Mouse (Mus musculus): ENCODE data around the gene Ngly1.

Gene Ngly1

GRCm38 (mm10) chr14:16255745-16256144 is 6.7 kb downstream of the Ngly1 start:
- in situ Hi-C loops (cut with MboI, MseI), result loop anchor here (25.0 kb wide), 1 partner anchor 2007 kb away; the partner anchor contains the start of genes Nkiras1 and Rpl15

GRCm38 (mm10) chr14:16256209-16256608 is 7.1 kb downstream of the Ngly1 start:
- in situ Hi-C loops (cut with MboI, MseI), result loop anchor here (25.0 kb wide), 1 partner anchor 2006 kb away; the partner anchor contains the start of genes Nkiras1 and Rpl15

- in situ Hi-C loops (cut with MboI, MseI), result loop anchor here (25.0 kb wide), 1 partner anchor 2002 kb away; the partner anchor contains the start of genes Nkiras1 and Rpl15
These were observed 11.5 kb downstream of the Ngly1 start for GRCm38 (mm10) chr14:16260541-16260940.

GRCm38 (mm10) chr14:16261869-16262268 is 12.8 kb downstream of the Ngly1 start:
- in situ Hi-C loops (cut with MboI, MseI), result loop anchor here (25.0 kb wide), 1 partner anchor 2000 kb away; the partner anchor contains the start of genes Nkiras1 and Rpl15

- in situ Hi-C loops (cut with MboI, MseI), result loop anchor here (25.0 kb wide), 1 partner anchor 1995 kb away; the partner anchor contains the start of genes Nkiras1 and Rpl15
These were observed 17.9 kb downstream of the Ngly1 start for GRCm38 (mm10) chr14:16267028-16267427.

GRCm38 (mm10) chr14:16269776-16270175 is 20.7 kb downstream of the Ngly1 start:
- in situ Hi-C loops (cut with MboI, MseI), result loop anchor here (25.0 kb wide), 1 partner anchor 1993 kb away; the partner anchor contains the start of genes Nkiras1 and Rpl15

- in situ Hi-C loops (cut with MboI, MseI), result loop anchor here (25.0 kb wide), 1 partner anchor 1989 kb away; the partner anchor contains the start of genes Nkiras1 and Rpl15
These were observed 24.6 kb downstream of the Ngly1 start for GRCm38 (mm10) chr14:16273677-16274076.

GRCm38 (mm10) chr14:16279196-16279595 is 30.1 kb downstream of the Ngly1 start:
- in situ Hi-C loops (cut with MboI, MseI), result no loop called here

GRCm38 (mm10) chr14:16283966-16284365 is 34.9 kb downstream of the Ngly1 start:
- in situ Hi-C loops (cut with MboI, MseI), result no loop called here

GRCm38 (mm10) chr14:16292371-16292770 is 43.3 kb downstream of the Ngly1 start:
- in situ Hi-C loops (cut with MboI, MseI), result no loop called here

GRCm38 (mm10) chr14:16293015-16293414 is 43.9 kb downstream of the Ngly1 start:
- in situ Hi-C loops (cut with MboI, MseI), result no loop called here

- in situ Hi-C loops (cut with MboI, MseI), result no loop called here
These were observed 44.8 kb downstream of the Ngly1 start for GRCm38 (mm10) chr14:16293921-16294320.

- in situ Hi-C loops (cut with MboI, MseI), result no loop called here
These were observed 47.9 kb downstream of the Ngly1 start for GRCm38 (mm10) chr14:16296816-16297468.

- in situ Hi-C loops (cut with MboI, MseI), result loop anchor here (25.0 kb wide), 1 partner anchor 486 kb away; no protein-coding TSS in a partner anchor
These were observed 52.7 kb downstream of the Ngly1 start for GRCm38 (mm10) chr14:16301735-16302134.

GRCm38 (mm10) chr14:16302688-16303087 is 53.6 kb downstream of the Ngly1 start:
- in situ Hi-C loops (cut with MboI, MseI), result loop anchor here (25.0 kb wide), 1 partner anchor 485 kb away; no protein-coding TSS in a partner anchor

GRCm38 (mm10) chr14:16310791-16311190 is 61.7 kb downstream of the Ngly1 start:
- in situ Hi-C loops (cut with MboI, MseI), result loop anchor here (25.0 kb wide), 1 partner anchor 477 kb away; no protein-coding TSS in a partner anchor

GRCm38 (mm10) chr14:16312599-16312998 is 63.5 kb downstream of the Ngly1 start:
- in situ Hi-C loops (cut with MboI, MseI), result loop anchor here (25.0 kb wide), 1 partner anchor 475 kb away; no protein-coding TSS in a partner anchor

GRCm38 (mm10) chr14:16313073-16313472 is 64.0 kb downstream of the Ngly1 start:
- in situ Hi-C loops (cut with MboI, MseI), result loop anchor here (25.0 kb wide), 1 partner anchor 474 kb away; no protein-coding TSS in a partner anchor

- in situ Hi-C loops (cut with MboI, MseI), result loop anchor here (25.0 kb wide), 1 partner anchor 473 kb away; no protein-coding TSS in a partner anchor
These were observed 64.9 kb downstream of the Ngly1 start for GRCm38 (mm10) chr14:16313936-16314521.

GRCm38 (mm10) chr14:16314842-16315241 is 65.8 kb downstream of the Ngly1 start:
- in situ Hi-C loops (cut with MboI, MseI), result loop anchor here (25.0 kb wide), 1 partner anchor 472 kb away; no protein-coding TSS in a partner anchor

- in situ Hi-C loops (cut with MboI, MseI), result loop anchor here (25.0 kb wide), 1 partner anchor 471 kb away; no protein-coding TSS in a partner anchor
These were observed 67.6 kb downstream of the Ngly1 start for GRCm38 (mm10) chr14:16316715-16317114.

- in situ Hi-C loops (cut with MboI, MseI), result loop anchor here (25.0 kb wide), 1 partner anchor 467 kb away; no protein-coding TSS in a partner anchor
These were observed 70.7 kb downstream of the Ngly1 start for GRCm38 (mm10) chr14:16319818-16320217.

Measured in regulatory T cell (primary cell).